Mouse (Mus musculus) forebrain, postnatal 0 days (tissue): ENCODE data around the gene Tlr12. TPM values are rescaled to one million over a fixed set of nuclear protein-coding genes. Genes with fewer than 3 reads are reported as not detected.

Experiments
- ATAC-seq: fragments of 200-750 bp; cut with Nextera tagmentation; 2 replicates; pipeline ENCODE4 v1.8.0; 2017; ENCODE audit warnings: mild to moderate bottlenecking, moderate library complexity
- DNase-seq: peaks from one replicate; pipeline ENCODE4 v3.0.0-alpha.2; 2015
- H3K27ac ChIP-seq: fragments of 300-500 bp; sonication (generic); 2 replicates; pipeline ENCODE4 v1.5.1; 2014; ENCODE audit warnings: low read depth, mild to moderate bottlenecking, antibody characterized with exemption, low read length, moderate library complexity, mixed read lengths
- H3K27me3 ChIP-seq: fragments of 300-500 bp; sonication (generic); 2 replicates; pipeline ENCODE4 v1.6.1; 2014; ENCODE audit warnings: mild to moderate bottlenecking, low read length, mixed read lengths; ENCODE audit not compliant: insufficient read depth
- H3K36me3 ChIP-seq: fragments of 300-500 bp; sonication (generic); 2 replicates; pipeline ENCODE4 v1.6.1; 2014; ENCODE audit warnings: mild to moderate bottlenecking, moderate library complexity; ENCODE audit not compliant: insufficient read depth
- H3K4me1 ChIP-seq: fragments of 300-500 bp; sonication (generic); 2 replicates; pipeline ENCODE4 v1.6.1; 2014; ENCODE audit warnings: antibody characterized with exemption; ENCODE audit not compliant: insufficient read depth
- H3K4me2 ChIP-seq: fragments of 300-500 bp; sonication (generic); 2 replicates; pipeline ENCODE4 v1.6.1; 2014; ENCODE audit warnings: low read depth, mild to moderate bottlenecking, moderate library complexity
- H3K4me3 ChIP-seq: fragments of 300-500 bp; sonication (generic); 2 replicates; pipeline ENCODE4 v1.5.1; 2014; ENCODE audit warnings: low read depth, low read length, mixed read lengths
- H3K9ac ChIP-seq: fragments of 300-500 bp; sonication (generic); 2 replicates; pipeline ENCODE4 v1.6.1; 2014; ENCODE audit warnings: mild to moderate bottlenecking
- H3K9me3 ChIP-seq: fragments of 300-500 bp; sonication (generic); 2 replicates; pipeline ENCODE4 v1.6.1; 2016; ENCODE audit warnings: low read length
- CTCF ChIP-seq: sonication (generic); IDR thresholded peaks from 2 replicates; pipeline ENCODE4 v1.5.1; 2016; ENCODE audit warnings: antibody characterized with exemption, control low read depth, low read depth
- WGBS: fragments of 180-500 bp; shearing (Covaris S2); extraction: QIAGEN DNeasy Blood & Tissue Kit; methylation state at CpG from one replicate; pipeline ENCODE4 v1.1.7; 2014; 5-methylcytosine and 5-hydroxymethylcytosine counted together
- polyA plus RNA-seq: library from polyadenylated mRNA; unstranded; fragments of >200 nt; fragmentation: Nextera tagmentation; extraction: Ambion mirVana; gene quantifications from 2 replicates; pipeline ENCODE4 v1.2.1, GENCODE M21; 2015
- total RNA-seq: library from RNA; depleted of rRNA; stranded (reverse); fragments of >200 nt; gene quantifications from 2 replicates; pipeline ENCODE4 v1.2.3, GENCODE M21; 2014; rRNA removed

Tlr12 gene
- total and polyA plus RNA-seq, 2 experiments from 2014 or later: 1.3 to 1.6 TPM

DNA sequence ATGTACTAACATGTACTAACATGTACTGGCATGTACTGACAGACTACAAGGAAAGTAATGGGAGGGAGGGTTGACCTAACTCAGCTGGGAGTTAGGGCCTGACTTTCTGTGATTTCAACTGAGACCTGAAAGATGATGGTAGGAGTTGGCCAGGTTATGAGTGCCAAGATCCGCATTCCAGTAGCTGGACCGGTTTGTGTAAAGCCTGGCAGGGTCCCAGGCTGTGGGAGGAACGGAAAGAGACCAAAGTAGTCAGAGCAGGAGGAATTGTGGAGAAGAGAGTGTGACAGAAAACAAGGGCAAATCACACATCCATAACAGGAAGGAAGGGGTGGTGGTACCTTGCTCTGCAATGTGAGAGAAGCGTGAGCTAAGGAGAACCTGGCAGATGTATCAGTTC, 42.6 kb downstream of the Tlr12 start:
- TF ChIP-seq CTCF: no peak
- 76% methylated on average over 4 of the region's 4 CpGs for WGBS
- no peak overlapping the region for H3K9ac ChIP-seq
- H3K9me3 ChIP-seq: peaks cover under 1% of the 10 kb centered on the region; the same call in 1 of the 2 replicates
- H3K4me3 ChIP-seq: no peak overlapping the region
- H3K4me2 ChIP-seq: no peak overlapping the region
- H3K4me1 ChIP-seq: no peaks in the 10 kb centered on the region
- peaks cover 20% of the 10 kb centered on the region for H3K36me3 ChIP-seq
- no peak for DNase-seq
- ATAC-seq: no peak
- no peak overlapping the region for H3K27ac ChIP-seq
- no peaks in the 10 kb centered on the region for H3K27me3 ChIP-seq

Other genes with a start within 250 kb of the Tlr12 start
- 6.5 and 7.6 TPM in 2 replicates for gene Zscan20, start 8.5 kb downstream of the Tlr12 start, total RNA-seq
- 1.0 and 1.4 TPM in 2 replicates for gene Zscan20, start 8.5 kb downstream of the Tlr12 start, polyA plus RNA-seq
- 78.3 and 93.2 TPM in 2 replicates for gene Phc2, start 36.1 kb upstream of the Tlr12 start, total RNA-seq
- gene Phc2, start 36.1 kb upstream of the Tlr12 start, polyA plus RNA-seq: 52.4 and 56.3 TPM in 2 replicates
- gene A3galt2, start 136.7 kb upstream of the Tlr12 start, total RNA-seq: 0.52 and 0.92 TPM in 2 replicates
- 0.05 and 0.16 TPM in 2 replicates for gene A3galt2, start 136.7 kb upstream of the Tlr12 start, polyA plus RNA-seq
- 23.2 and 26.9 TPM in 2 replicates for gene Zfp362, start 187.4 kb upstream of the Tlr12 start, total RNA-seq
- 26.6 and 29.8 TPM in 2 replicates for gene Zfp362, start 187.4 kb upstream of the Tlr12 start, polyA plus RNA-seq